Mouse (Mus musculus): ENCODE measurements around the gene Slc3a1. TPM values are rescaled to one million over a fixed set of nuclear protein-coding genes. Genes with fewer than 3 reads are reported as not detected.

Gene Slc3a1
- polyA plus RNA-seq, 2 experiments from 2014 or later = 0.83 TPM; not detected in 1

- ATAC-seq = peak; percentile 95
These were observed 62.2 kb downstream of the Slc3a1 start, which contains the start of the genes Prepl and Camkmt for GRCm38 (mm10) chr17:85090120-85091099. TSS of gene Prepl (minus strand) at chr17:85090241. TSS of gene Camkmt (plus strand) at chr17:85090552.

DNA sequence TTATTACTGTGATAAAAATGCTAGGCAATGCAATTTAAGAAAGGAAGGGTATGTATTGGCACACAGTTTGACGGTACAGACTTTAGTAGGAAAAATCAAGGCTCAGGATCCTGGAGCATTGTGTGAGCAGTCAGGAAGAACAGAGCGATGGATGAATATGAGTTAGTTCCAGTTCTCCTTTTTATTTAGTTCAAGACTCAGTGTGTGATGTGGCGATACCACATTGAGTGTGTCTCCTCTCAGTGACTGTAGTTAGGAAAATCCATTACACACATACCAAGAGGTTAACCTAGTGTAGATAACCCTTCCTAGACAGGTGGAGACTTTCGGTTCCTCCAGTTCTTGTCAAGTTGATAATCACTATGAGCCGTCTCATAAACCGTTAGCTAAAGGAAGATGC is 63.6 kb downstream of the Slc3a1 start:
- no peak for ATAC-seq

DNA sequence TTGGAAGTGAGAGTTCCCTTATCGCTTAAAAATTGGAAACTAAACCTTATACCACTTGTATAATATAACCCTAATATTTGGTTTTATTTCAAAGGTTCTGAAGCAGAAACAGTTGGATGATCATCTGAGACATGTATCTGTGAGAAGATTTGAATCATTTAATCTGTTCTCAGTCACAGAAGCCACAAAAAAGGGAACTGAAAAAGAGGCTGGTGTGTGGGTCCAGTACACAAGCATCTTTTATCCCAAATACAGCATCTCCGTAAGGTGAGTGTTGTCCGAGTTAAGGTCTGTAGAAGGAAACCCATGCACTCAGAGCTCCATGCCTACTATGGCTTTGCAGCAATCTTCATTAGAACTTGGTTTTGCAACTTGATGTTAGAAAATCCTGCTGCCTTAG is 68.2 kb downstream of the Slc3a1 start:
- ATAC-seq = no peak

GRCm38 (mm10) chr17:85098677-85099323 is 70.6 kb downstream of the Slc3a1 start:
- no peak for ATAC-seq

DNA sequence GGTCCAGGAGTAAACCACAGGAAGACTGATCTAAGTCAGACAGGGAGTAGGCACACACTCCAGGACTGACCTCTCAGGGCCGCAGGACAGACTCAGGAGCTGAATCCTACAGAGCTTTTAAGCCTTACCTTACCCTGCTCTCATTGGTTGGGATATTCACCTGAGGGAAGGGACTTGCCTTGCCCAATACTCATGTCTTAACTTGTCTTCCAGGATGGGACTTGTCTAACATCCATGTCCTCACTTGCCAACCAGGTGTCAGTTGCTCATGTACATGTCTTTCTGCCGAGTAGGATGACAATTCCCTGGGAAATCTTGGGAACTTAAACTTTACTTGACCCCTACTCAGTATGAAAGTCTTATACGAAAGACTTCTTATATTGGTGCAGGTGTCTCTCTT is 72.1 kb downstream of the Slc3a1 start:
- ATAC-seq = no peak

DNA sequence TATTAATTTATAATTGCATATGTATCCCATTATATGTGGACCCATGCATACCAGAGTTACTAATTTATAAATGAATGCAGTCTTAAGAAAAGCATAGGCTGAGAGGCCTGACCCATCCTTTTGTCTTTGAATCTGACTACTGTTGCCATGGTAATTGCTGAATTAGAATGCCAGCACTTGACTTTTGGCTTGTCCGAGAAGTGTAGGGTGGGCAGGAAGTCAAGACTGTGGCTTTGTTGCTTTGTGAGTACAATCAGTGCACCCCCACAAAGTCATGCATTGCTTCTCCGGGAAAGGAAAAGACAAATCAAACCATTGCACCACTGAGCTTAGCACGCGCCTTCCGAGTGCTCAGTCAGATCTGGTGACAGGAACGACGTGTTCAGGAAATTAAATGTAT is 73.6 kb downstream of the Slc3a1 start:
- ATAC-seq = no peak

GRCm38 (mm10) chr17:85103310-85103709 is 75.1 kb downstream of the Slc3a1 start:
- peak; percentile 36 for ATAC-seq

- ATAC-seq = no peak
These were observed 82.5 kb downstream of the Slc3a1 start for GRCm38 (mm10) chr17:85110640-85111039.

- ATAC-seq = no peak
These were observed 85.3 kb downstream of the Slc3a1 start for GRCm38 (mm10) chr17:85113441-85113840.

Other genes starting within 250 kb of the Slc3a1 start
- 10 to 100 TPM in 1 of 2 experiments, 1 to 10 TPM in 1; 7.6 to 10.5 TPM for gene Lrpprc, start 237.6 kb upstream of the Slc3a1 start, polyA plus RNA-seq (2017; shearing (Covaris generic))
- 10 to 100 TPM; 13.7 to 18.1 TPM for gene Ppm1b, start 71.6 kb upstream of the Slc3a1 start, polyA plus RNA-seq (2017; shearing (Covaris generic))
- 10 to 100 TPM in 1 of 2 experiments, 1 to 10 TPM in 1; 7.1 to 11.1 TPM for gene Prepl, start 61.9 kb downstream of the Slc3a1 start, polyA plus RNA-seq (2017; shearing (Covaris generic))
- gene Camkmt, start 62.2 kb downstream of the Slc3a1 start, polyA plus RNA-seq (2017; shearing (Covaris generic)) = 1 to 10 TPM; 6.6 to 7.6 TPM